Mouse (Mus musculus) liver, embryonic 16.5 days (tissue): Measurements from ENCODE around the gene Spaca3. TPM values are rescaled to one million over a fixed set of nuclear protein-coding genes. Genes with fewer than 3 reads are reported as not detected.

ENCODE experiments used
- ATAC-seq: fragments of 200-750 bp; cut with Nextera tagmentation; 2 replicates; pipeline ENCODE4 v1.8.0; 2017; ENCODE audit warnings: low read depth, mild to moderate bottlenecking, moderate number of reproducible peaks, moderate library complexity
- H3K27ac ChIP-seq: fragments of 300-500 bp; sonication (generic); 2 replicates; pipeline ENCODE4 v1.5.1; 2014; ENCODE audit warnings: mild to moderate bottlenecking, low read length
- H3K27me3 ChIP-seq: fragments of 300-500 bp; sonication (generic); 2 replicates; pipeline ENCODE4 v1.6.1; 2014; ENCODE audit warnings: low read depth, low read length, mixed read lengths; ENCODE audit not compliant: control insufficient read depth, insufficient read depth
- H3K36me3 ChIP-seq: fragments of 300-500 bp; sonication (generic); 2 replicates; pipeline ENCODE4 v1.6.1; 2014; ENCODE audit warnings: mild to moderate bottlenecking; ENCODE audit not compliant: control insufficient read depth, insufficient read depth
- H3K4me1 ChIP-seq: fragments of 300-500 bp; sonication (generic); 2 replicates; pipeline ENCODE4 v1.6.1; 2014; ENCODE audit warnings: low read depth, low read length, mixed read lengths; ENCODE audit not compliant: control insufficient read depth
- H3K4me2 ChIP-seq: fragments of 300-500 bp; sonication (generic); 2 replicates; pipeline ENCODE4 v1.6.1; 2014; ENCODE audit warnings: low read depth, low read length, mixed read lengths
- H3K4me3 ChIP-seq: fragments of 300-500 bp; sonication (generic); 2 replicates; pipeline ENCODE4 v1.5.1; 2014; ENCODE audit warnings: low read depth, mild to moderate bottlenecking, low read length
- H3K9ac ChIP-seq: fragments of 300-500 bp; sonication (generic); 2 replicates; pipeline ENCODE4 v1.6.1; 2014; ENCODE audit warnings: low read depth, low read length
- H3K9me3 ChIP-seq: fragments of 300-500 bp; sonication (generic); replicated peaks from 2 replicates; pipeline ENCODE4 v1.6.1; 2016; ENCODE audit warnings: low read length; ENCODE audit not compliant: control insufficient read depth
- WGBS: fragments of 180-500 bp; shearing (Covaris S2); extraction: QIAGEN DNeasy Blood & Tissue Kit; methylation state at CpG from one replicate; pipeline ENCODE4 v1.1.7; 2014; ENCODE audit not compliant: insufficient replicate concordance; 5-methylcytosine and 5-hydroxymethylcytosine counted together
- polyA plus RNA-seq: library from polyadenylated mRNA; unstranded; fragments of >200 nt; fragmentation: Nextera tagmentation; extraction: Ambion mirVana; gene quantifications from 2 replicates; pipeline ENCODE4 v1.2.1, GENCODE M21; 2015

Spaca3 gene
- polyA plus RNA-seq, 1 experiment from 2014 or later = not detected

DNA sequence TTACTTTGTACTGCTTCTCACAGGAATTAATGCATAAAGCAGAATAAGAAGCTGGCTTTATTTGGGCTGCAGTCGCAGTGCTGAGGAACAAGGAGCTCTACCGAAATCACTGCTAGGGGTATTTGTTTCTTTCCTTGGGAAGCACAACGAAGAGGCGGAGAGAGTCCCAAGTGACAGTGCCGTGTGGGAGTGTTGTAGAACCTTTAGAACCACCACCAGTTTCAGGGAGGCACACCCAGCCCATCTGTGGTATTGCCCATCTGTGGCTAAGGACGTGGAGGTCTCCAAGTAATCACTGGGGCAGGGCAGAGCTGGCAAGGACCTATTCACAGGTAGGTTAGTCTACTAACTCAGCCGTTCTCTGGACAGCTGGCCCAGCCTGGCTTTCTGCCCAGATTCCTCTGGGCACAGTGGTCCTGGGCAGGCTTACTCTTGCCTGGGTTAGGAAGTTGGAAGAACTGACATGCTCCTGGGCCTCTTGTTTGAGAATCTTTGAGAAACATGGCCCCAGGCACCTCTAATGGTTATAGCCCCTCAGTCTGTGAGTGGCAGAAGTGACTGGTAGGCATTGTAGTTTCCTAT, 24.2 kb downstream of the Spaca3 start:
- ATAC-seq = no peak
- H3K4me1 ChIP-seq = no peaks in the 10 kb centered on the region
- H3K27me3 ChIP-seq = no peaks in the 10 kb centered on the region
- H3K4me3 ChIP-seq = no peak overlapping the region
- 67% methylated on average over 7 of the region's 7 CpGs for WGBS
- no peak overlapping the region for H3K27ac ChIP-seq
- H3K36me3 ChIP-seq = no peaks in the 10 kb centered on the region
- H3K4me2 ChIP-seq = no peak overlapping the region
- no peak overlapping the region for H3K9ac ChIP-seq
- no peaks in the 10 kb centered on the region for H3K9me3 ChIP-seq

GRCm38 (mm10) chr11:80884521-80885231, 26.5 kb downstream of the Spaca3 start:
- no peak overlapping the region for H3K27ac ChIP-seq
- H3K4me1 ChIP-seq = no peaks in the 10 kb centered on the region
- H3K4me3 ChIP-seq = no peak overlapping the region
- no peak overlapping the region for H3K9ac ChIP-seq
- H3K27me3 ChIP-seq = peaks cover 1% of the 10 kb centered on the region; the same call in 1 of the 2 replicates
- no peaks in the 10 kb centered on the region for H3K36me3 ChIP-seq
- 40% methylated on average over 6 of the region's 6 CpGs for WGBS
- no peak overlapping the region for H3K4me2 ChIP-seq
- H3K9me3 ChIP-seq = no peaks in the 10 kb centered on the region
- no peak for ATAC-seq

DNA sequence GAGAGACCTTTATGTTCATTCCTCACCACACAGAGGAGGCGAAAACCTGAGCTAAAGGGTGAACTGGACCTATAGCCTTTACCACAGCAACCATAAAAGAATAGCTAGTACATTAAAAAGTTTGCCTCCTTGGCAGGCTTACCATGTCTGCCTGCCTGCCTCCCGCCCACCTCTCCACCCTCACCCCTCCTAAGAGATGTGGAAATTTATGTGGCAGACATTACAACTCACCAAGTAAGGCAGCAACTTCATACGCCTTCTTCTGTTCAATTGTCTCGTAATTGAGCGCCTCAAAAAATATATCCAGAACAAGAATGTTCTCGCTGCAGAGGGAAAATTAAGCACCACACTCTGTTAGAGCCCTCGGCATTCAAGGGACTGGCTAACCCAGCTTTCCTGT, 28.2 kb downstream of the Spaca3 start:
- Histone ChIP-seq H3K9me3 (no peaks in the 10 kb centered on the region), H3K9ac (no peak overlapping the region), H3K36me3 (no peaks in the 10 kb centered on the region), H3K4me2 (no peak overlapping the region), H3K4me3 (no peak overlapping the region), H3K27me3 (peaks cover 3% of the 10 kb centered on the region; the same call in 1 of the 2 replicates), H3K4me1 (no peaks in the 10 kb centered on the region), H3K27ac (no peak overlapping the region)
- 53% methylated on average over 7 of the region's 7 CpGs for WGBS
- ATAC-seq = no peak

GRCm38 (mm10) chr11:80887021-80887420, 28.9 kb downstream of the Spaca3 start:
- H3K27me3 ChIP-seq = peaks cover 3% of the 10 kb centered on the region; the same call in 1 of the 2 replicates
- H3K9me3 ChIP-seq = no peaks in the 10 kb centered on the region
- no peaks in the 10 kb centered on the region for H3K4me1 ChIP-seq
- H3K36me3 ChIP-seq = no peaks in the 10 kb centered on the region
- H3K4me2 ChIP-seq = no peak overlapping the region
- no peak overlapping the region for H3K9ac ChIP-seq
- no peak overlapping the region for H3K27ac ChIP-seq
- ATAC-seq = no peak
- no peak overlapping the region for H3K4me3 ChIP-seq
- 55% methylated on average over 3 of the region's 3 CpGs for WGBS

GRCm38 (mm10) chr11:80889336-80890063, 31.3 kb downstream of the Spaca3 start:
- ATAC-seq = no peak
- 11% methylated on average over 7 of the region's 7 CpGs for WGBS
- H3K36me3 ChIP-seq = no peaks in the 10 kb centered on the region

DNA sequence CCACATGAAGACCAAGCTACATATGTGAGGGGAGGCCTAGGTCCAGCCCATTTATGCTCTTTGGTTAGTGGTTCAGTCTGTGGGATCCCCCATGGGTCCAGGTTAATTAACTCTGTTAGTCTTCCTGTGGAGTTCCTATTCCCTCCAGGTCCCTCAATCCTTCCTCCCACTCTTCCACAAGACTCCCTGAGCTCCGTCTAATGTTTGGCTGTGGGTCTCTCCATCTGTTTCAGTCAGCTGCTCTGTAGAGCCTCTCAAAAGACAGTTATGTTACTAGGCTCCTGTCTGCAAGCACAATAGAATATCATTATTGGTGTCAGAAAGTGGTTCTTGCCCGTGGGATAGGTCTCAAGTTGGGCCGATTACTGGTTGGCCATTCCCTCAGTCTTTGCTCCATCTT, 37.7 kb downstream of the Spaca3 start:
- no peak overlapping the region for H3K4me3 ChIP-seq
- no peaks in the 10 kb centered on the region for H3K9me3 ChIP-seq
- no peaks in the 10 kb centered on the region for H3K27me3 ChIP-seq
- no peak overlapping the region for H3K27ac ChIP-seq
- H3K36me3 ChIP-seq = no peaks in the 10 kb centered on the region
- WGBS = 67% methylated on average over 3 of the region's 3 CpGs
- no peak overlapping the region for H3K9ac ChIP-seq
- no peaks in the 10 kb centered on the region for H3K4me1 ChIP-seq
- no peak overlapping the region for H3K4me2 ChIP-seq
- no peak for ATAC-seq

More at GRCm38 (mm10) chr11:80889336-80890063, 31.3 kb downstream of the Spaca3 start:
- Histone ChIP-seq H3K4me1 (no peaks in the 10 kb centered on the region), H3K27ac (no peak overlapping the region), H3K9me3 (no peaks in the 10 kb centered on the region), H3K4me3 (no peak overlapping the region), H3K4me2 (no peak overlapping the region), H3K27me3 (peaks cover 3% of the 10 kb centered on the region; the same call in 1 of the 2 replicates), H3K9ac (no peak overlapping the region)

- Histone ChIP-seq H3K4me3 (no peak overlapping the region), H3K4me1 (no peaks in the 10 kb centered on the region), H3K4me2 (no peak overlapping the region), H3K9me3 (no peaks in the 10 kb centered on the region), H3K27me3 (no peaks in the 10 kb centered on the region), H3K36me3 (no peaks in the 10 kb centered on the region), H3K27ac (no peak overlapping the region), H3K9ac (no peak overlapping the region)
- 65% methylated on average over 4 of the region's 4 CpGs for WGBS
- ATAC-seq = no peak
Observed at GRCm38 (mm10) chr11:80900555-80900954, 42.4 kb downstream of the Spaca3 start.

GRCm38 (mm10) chr11:80902664-80903063, 44.5 kb downstream of the Spaca3 start:
- H3K36me3 ChIP-seq = no peaks in the 10 kb centered on the region
- no peaks in the 10 kb centered on the region for H3K4me1 ChIP-seq
- 40% methylated on average over 7 of the region's 7 CpGs for WGBS
- no peak overlapping the region for H3K4me3 ChIP-seq
- H3K4me2 ChIP-seq = no peak overlapping the region
- no peaks in the 10 kb centered on the region for H3K27me3 ChIP-seq
- no peak overlapping the region for H3K9ac ChIP-seq
- H3K27ac ChIP-seq = no peak overlapping the region
- no peaks in the 10 kb centered on the region for H3K9me3 ChIP-seq
- no peak for ATAC-seq

DNA sequence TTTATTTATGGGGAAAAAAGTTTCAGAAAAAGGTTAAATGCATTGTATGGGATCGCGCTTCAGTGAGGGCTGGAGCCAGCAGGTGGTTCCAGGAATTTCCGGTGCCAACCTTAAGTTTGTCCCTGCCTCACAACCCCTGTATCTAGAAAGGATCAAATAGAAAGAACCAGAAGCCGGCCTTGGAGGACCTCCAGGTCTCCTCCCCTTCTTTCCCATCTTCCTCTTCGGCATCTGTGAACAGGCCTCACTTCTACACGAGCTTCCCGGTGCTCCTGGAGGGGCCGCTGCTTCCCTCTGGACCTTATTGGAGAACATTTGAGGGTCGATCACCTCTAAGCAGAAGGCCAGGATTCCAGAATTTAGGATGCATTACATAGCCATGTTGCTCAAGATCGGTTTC, 45.3 kb downstream of the Spaca3 start:
- Histone ChIP-seq H3K4me1 (no peaks in the 10 kb centered on the region), H3K4me3 (no peak overlapping the region), H3K9me3 (no peaks in the 10 kb centered on the region), H3K4me2 (no peak overlapping the region), H3K27me3 (no peaks in the 10 kb centered on the region), H3K27ac (no peak overlapping the region), H3K36me3 (no peaks in the 10 kb centered on the region), H3K9ac (no peak overlapping the region)
- WGBS = 75% methylated on average over 10 of the region's 10 CpGs
- ATAC-seq = no peak
